Mouse (Mus musculus) neural tube, embryonic 11.5 days (tissue): ENCODE results near the gene Ptprd. TPM values are rescaled to one million over a fixed set of nuclear protein-coding genes. Genes with fewer than 3 reads are reported as not detected.

Source experiments
- ATAC-seq: fragments of 200-750 bp; cut with Nextera tagmentation; 2 replicates; pipeline ENCODE4 v1.8.0; 2017; ENCODE audit warnings: moderate number of reproducible peaks, mild to moderate bottlenecking, moderate TSS enrichment, moderate library complexity; ENCODE audit not compliant: insufficient read depth, low FRiP score, low TSS enrichment
- DNase-seq: peaks from one replicate; pipeline ENCODE4 v3.0.0-alpha.2; 2015; ENCODE audit warnings: low spot score
- H3K27ac ChIP-seq: fragments of 300-500 bp; sonication (generic); 2 replicates; pipeline ENCODE4 v1.5.1; 2014; ENCODE audit warnings: low read depth, mild to moderate bottlenecking, low read length
- H3K27me3 ChIP-seq: fragments of 300-500 bp; sonication (generic); 2 replicates; pipeline ENCODE4 v1.6.1; 2014; ENCODE audit warnings: mild to moderate bottlenecking, low read length, mixed read lengths; ENCODE audit not compliant: control insufficient read depth, insufficient read depth
- H3K36me3 ChIP-seq: fragments of 300-500 bp; sonication (generic); 2 replicates; pipeline ENCODE4 v1.6.1; 2014; ENCODE audit warnings: mild to moderate bottlenecking, low read length, moderate library complexity, mixed read lengths; ENCODE audit not compliant: control insufficient read depth, insufficient read depth
- H3K4me1 ChIP-seq: fragments of 300-500 bp; sonication (generic); 2 replicates; pipeline ENCODE4 v1.6.1; 2014; ENCODE audit warnings: low read length, mixed read lengths; ENCODE audit not compliant: control insufficient read depth, insufficient read depth
- H3K4me2 ChIP-seq: fragments of 300-500 bp; sonication (generic); 2 replicates; pipeline ENCODE4 v1.6.1; 2014; ENCODE audit warnings: low read depth, mild to moderate bottlenecking, moderate library complexity
- H3K4me3 ChIP-seq: fragments of 300-500 bp; sonication (generic); 2 replicates; pipeline ENCODE4 v1.5.1; 2014; ENCODE audit warnings: low read depth, low read length
- H3K9ac ChIP-seq: fragments of 300-500 bp; sonication (generic); 2 replicates; pipeline ENCODE4 v1.6.1; 2014; ENCODE audit warnings: mild to moderate bottlenecking, low read length
- H3K9me3 ChIP-seq: fragments of 300-500 bp; sonication (generic); 2 replicates; pipeline ENCODE4 v1.6.1; 2016; ENCODE audit warnings: low read length; ENCODE audit not compliant: control insufficient read depth
- WGBS: fragments of 180-500 bp; shearing (Covaris S2); extraction: QIAGEN DNeasy Blood & Tissue Kit; methylation state at CpG from one replicate; pipeline ENCODE4 v1.1.7; 2014; 5-methylcytosine and 5-hydroxymethylcytosine counted together
- polyA plus RNA-seq: library from polyadenylated mRNA; unstranded; fragments of >200 nt; fragmentation: Nextera tagmentation; extraction: Ambion mirVana; gene quantifications from 2 replicates; pipeline ENCODE4 v1.2.1, GENCODE M21; 2014

The Ptprd gene
- polyA plus RNA-seq, 1 experiment from 2014 or later: 41.2 TPM

- H3K36me3 ChIP-seq: no peaks in the 10 kb centered on the region
- H3K9me3 ChIP-seq: no peaks in the 10 kb centered on the region
- H3K27me3 ChIP-seq: no peaks in the 10 kb centered on the region
- DNase-seq: no peak
- H3K4me3 ChIP-seq: no peak overlapping the region
- H3K4me1 ChIP-seq: no peaks in the 10 kb centered on the region
- ATAC-seq: no peak
- no peak overlapping the region for H3K9ac ChIP-seq
- H3K4me2 ChIP-seq: no peak overlapping the region
- WGBS: 91% methylated on average over 5 of the region's 5 CpGs
- no peak overlapping the region for H3K27ac ChIP-seq
Observed at GRCm38 (mm10) chr4:76385818-76386217, 1825.9 kb downstream of the Ptprd start.

- no peaks in the 10 kb centered on the region for H3K27me3 ChIP-seq
- no peak overlapping the region for H3K4me2 ChIP-seq
- no peaks in the 10 kb centered on the region for H3K4me1 ChIP-seq
- H3K4me3 ChIP-seq: no peak overlapping the region
- WGBS: 67% methylated on average over 6 of the region's 6 CpGs
- ATAC-seq: no peak
- no peak overlapping the region for H3K9ac ChIP-seq
- no peaks in the 10 kb centered on the region for H3K9me3 ChIP-seq
- H3K27ac ChIP-seq: no peak overlapping the region
- DNase-seq: no peak
- no peaks in the 10 kb centered on the region for H3K36me3 ChIP-seq
Observed at GRCm38 (mm10) chr4:76380312-76380917, 1831.3 kb downstream of the Ptprd start.

DNA sequence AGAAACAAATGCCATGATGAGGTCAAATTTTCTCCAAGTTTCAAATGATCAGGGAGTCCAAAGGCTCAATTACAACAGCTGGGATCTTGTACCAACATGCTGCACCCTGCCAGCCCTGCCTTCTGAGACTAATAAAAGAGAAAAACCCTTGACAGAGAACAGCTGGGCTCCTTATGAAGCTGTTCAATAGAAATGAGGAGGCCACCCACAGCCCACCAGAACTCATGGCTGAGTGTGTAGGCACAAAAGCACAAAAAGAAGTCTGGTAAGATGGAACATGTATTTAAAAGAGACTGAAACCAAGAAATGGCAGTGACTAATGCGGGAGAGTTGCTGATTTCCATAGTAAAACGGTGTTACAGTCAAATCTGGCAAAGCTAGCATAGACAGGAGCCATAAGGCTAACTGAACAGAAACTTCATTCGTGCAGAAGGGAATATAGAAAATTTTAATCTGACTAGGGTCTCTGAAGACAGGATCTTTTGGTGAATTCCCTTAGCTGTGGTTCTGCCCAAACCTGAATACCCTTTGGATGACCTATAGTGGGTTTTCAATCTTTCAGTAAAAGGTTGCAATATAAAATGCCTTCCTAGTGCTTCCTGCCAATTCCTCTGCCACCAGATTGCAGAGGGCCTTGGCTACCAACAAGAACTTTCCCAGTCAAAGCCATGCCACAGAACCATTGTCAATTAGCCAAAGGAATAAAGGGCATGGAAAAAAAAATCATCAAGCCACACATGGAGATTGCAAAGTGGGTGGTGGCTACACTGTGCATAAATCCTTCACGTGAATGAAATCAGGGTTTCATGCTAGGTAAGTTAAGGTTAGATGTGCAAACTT, 1841.5 kb downstream of the Ptprd start:
- H3K36me3 ChIP-seq: no peaks in the 10 kb centered on the region
- WGBS: 58% methylated on average over 4 of the region's 4 CpGs
- ATAC-seq: peak; percentile 80; the same call in 1 of the 2 replicates

DNA sequence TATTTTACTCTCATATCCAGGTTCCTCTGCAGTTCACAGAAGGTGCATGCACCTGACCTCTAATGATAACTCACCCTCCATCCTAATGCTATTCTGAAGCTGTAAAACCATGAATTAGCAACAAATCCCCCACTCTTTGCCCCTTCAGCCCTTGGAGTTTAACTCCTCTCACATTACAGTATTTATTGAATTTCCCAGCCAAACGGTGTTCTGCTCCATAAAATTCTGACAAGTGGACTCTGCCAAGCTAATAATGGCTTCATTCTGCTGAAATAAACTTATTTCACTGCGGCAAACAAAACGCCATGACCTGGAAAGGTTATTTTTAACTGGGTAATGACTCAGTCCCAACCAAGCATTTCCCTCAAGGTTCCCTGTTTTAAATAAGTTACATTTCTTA, 1842.7 kb downstream of the Ptprd start:
- H3K4me3 ChIP-seq: no peak overlapping the region
- H3K27ac ChIP-seq: no peak overlapping the region
- H3K9ac ChIP-seq: no peak overlapping the region
- H3K4me1 ChIP-seq: peaks cover 18% of the 10 kb centered on the region
- ATAC-seq: no peak
- H3K27me3 ChIP-seq: no peaks in the 10 kb centered on the region
- H3K9me3 ChIP-seq: no peaks in the 10 kb centered on the region
- no peak for DNase-seq
- no peaks in the 10 kb centered on the region for H3K36me3 ChIP-seq
- 31% methylated on average over 3 of the region's 3 CpGs for WGBS
- H3K4me2 ChIP-seq: no peak overlapping the region

More for the DNA sequence above, 1841.5 kb downstream of the Ptprd start:
- Histone ChIP-seq H3K4me2 (no peak overlapping the region), H3K9ac (no peak overlapping the region), H3K9me3 (no peaks in the 10 kb centered on the region), H3K4me1 (peaks cover 18% of the 10 kb centered on the region), H3K27me3 (no peaks in the 10 kb centered on the region), H3K4me3 (no peak overlapping the region), H3K27ac (0 out of 2 replicates have a peak overlapping the region, but pooled peaks have one; percentile 8)
- peak; percentile 39 for DNase-seq

DNA sequence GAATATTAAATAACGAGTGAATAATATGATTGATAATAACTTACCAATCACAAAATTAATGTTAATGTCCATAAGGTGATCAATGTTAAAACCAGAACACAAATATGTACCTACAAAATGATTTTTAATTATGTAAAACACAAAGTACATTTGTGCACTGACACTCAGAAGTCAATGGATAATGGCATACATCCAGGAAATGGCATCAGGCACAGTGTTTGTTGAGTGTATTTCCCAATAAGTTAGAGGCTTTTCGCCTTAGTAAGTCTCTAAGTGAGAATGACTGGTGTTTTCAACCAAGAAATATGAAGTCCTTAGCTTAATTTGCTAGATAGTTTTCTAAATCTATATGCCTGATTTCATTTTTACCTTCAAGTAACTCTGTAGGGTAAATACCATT, 1843.5 kb downstream of the Ptprd start:
- H3K9me3 ChIP-seq: no peaks in the 10 kb centered on the region
- ATAC-seq (no peak), DNase-seq (no peak)
- no peak overlapping the region for H3K9ac ChIP-seq
- no peaks in the 10 kb centered on the region for H3K27me3 ChIP-seq
- no peak overlapping the region for H3K4me3 ChIP-seq
- no peak overlapping the region for H3K4me2 ChIP-seq
- H3K36me3 ChIP-seq: no peaks in the 10 kb centered on the region
- H3K4me1 ChIP-seq: peaks cover 18% of the 10 kb centered on the region
- H3K27ac ChIP-seq: no peak overlapping the region
- WGBS: 94% methylated on average over 2 of the region's 2 CpGs

- no peak overlapping the region for H3K27ac ChIP-seq
- ATAC-seq (no peak), DNase-seq (no peak)
- H3K4me2 ChIP-seq: no peak overlapping the region
- 90% methylated on average over 3 of the region's 3 CpGs for WGBS
- no peak overlapping the region for H3K9ac ChIP-seq
- H3K27me3 ChIP-seq: no peaks in the 10 kb centered on the region
- no peaks in the 10 kb centered on the region for H3K9me3 ChIP-seq
- no peak overlapping the region for H3K4me3 ChIP-seq
- H3K4me1 ChIP-seq: peaks cover 18% of the 10 kb centered on the region
- no peaks in the 10 kb centered on the region for H3K36me3 ChIP-seq
Observed at GRCm38 (mm10) chr4:76367285-76367684, 1844.5 kb downstream of the Ptprd start.

DNA sequence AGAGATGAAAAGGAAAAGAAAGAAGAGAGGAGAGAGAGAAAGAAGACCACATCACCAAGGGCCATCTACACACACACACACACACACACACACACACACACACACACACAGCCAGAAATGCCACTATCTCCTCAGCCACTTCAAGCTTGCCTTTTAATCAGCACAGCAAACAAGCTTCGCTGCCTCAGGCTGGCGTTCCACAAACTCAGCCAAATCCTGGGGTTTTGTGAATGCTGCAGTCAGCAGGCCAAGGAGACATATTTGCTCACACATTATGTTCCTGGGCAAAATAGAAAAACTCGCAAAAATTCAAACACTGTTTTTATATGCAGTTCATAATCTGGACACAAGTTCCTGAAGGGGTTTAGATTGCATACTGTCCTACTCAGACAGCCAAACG, 1845.9 kb downstream of the Ptprd start:
- Histone ChIP-seq H3K9me3 (no peaks in the 10 kb centered on the region), H3K9ac (no peak overlapping the region), H3K4me1 (peaks cover 17% of the 10 kb centered on the region), H3K27ac (no peak overlapping the region), H3K4me2 (no peak overlapping the region), H3K27me3 (no peaks in the 10 kb centered on the region), H3K4me3 (no peak overlapping the region), H3K36me3 (no peaks in the 10 kb centered on the region)
- DNase-seq: no peak
- no peak for ATAC-seq
- WGBS: 89% methylated on average over 4 of the region's 4 CpGs

DNA sequence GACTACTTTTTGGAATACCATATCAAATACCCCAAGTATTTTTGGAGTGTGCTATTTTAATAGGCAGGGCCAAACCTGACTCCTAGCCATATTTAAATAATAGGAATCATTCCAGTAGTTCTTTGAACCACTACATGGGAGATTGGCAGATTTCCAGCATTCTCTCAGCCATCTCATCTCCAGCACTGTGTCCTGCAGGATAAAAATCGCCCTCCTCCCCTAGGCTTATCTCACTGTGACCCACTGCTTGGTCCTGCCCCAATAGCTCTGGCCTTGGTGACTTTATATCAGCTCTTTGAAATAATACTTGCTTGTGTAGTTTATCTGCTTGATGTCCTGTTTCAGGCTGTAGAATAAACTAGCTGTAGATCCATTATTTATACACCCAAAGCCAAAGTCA, 1850.2 kb downstream of the Ptprd start:
- Histone ChIP-seq H3K27ac (no peak overlapping the region), H3K27me3 (no peaks in the 10 kb centered on the region), H3K4me1 (0 out of 2 replicates have a peak, but pooled peaks cover 1% of the 10 kb centered on the region), H3K4me2 (no peak overlapping the region), H3K9ac (no peak overlapping the region), H3K9me3 (no peaks in the 10 kb centered on the region), H3K36me3 (no peaks in the 10 kb centered on the region), H3K4me3 (no peak overlapping the region)
- 97% methylated on average over 1 of the region's 1 CpGs for WGBS
- ATAC-seq: no peak
- DNase-seq: no peak

GRCm38 (mm10) chr4:76354167-76354566, 1857.6 kb downstream of the Ptprd start:
- H3K4me1 ChIP-seq: peaks cover 4% of the 10 kb centered on the region
- ATAC-seq (no peak), DNase-seq (no peak)
- H3K36me3 ChIP-seq: no peaks in the 10 kb centered on the region
- 89% methylated on average over 2 of the region's 2 CpGs for WGBS
- H3K9me3 ChIP-seq: no peaks in the 10 kb centered on the region
- no peak overlapping the region for H3K27ac ChIP-seq
- no peak overlapping the region for H3K9ac ChIP-seq
- no peak overlapping the region for H3K4me2 ChIP-seq
- no peaks in the 10 kb centered on the region for H3K27me3 ChIP-seq
- no peak overlapping the region for H3K4me3 ChIP-seq
